Mouse (Mus musculus) brain, embryonic 14.5 days (tissue): Measurements from ENCODE around the gene Mpg. TPM values are rescaled to one million over a fixed set of nuclear protein-coding genes. Genes with fewer than 3 reads are reported as not detected.
"Not testable (repeated sequence)": the region's sequence is repeated elsewhere in the genome, so short reads cannot be mapped to it uniquely, and the experiment has no call there.

Experiments
- DNase-seq: peaks from one replicate; pipeline ENCODE4 v3.0.0-alpha.2; 2011; ENCODE audit warnings: low read depth
- CTCF ChIP-seq: fragments of 200-500 bp; IDR thresholded peaks from 2 replicates; pipeline ENCODE4 v1.5.1; 2012; ENCODE audit warnings: inconsistent platforms, mild to moderate bottlenecking, moderate library complexity, borderline replicate concordance; ENCODE audit not compliant: insufficient read depth, insufficient read length; ENCODE audit errors: extremely low read depth
- POLR2A ChIP-seq: fragments of 200-500 bp; IDR thresholded peaks from 2 replicates; pipeline ENCODE4 v1.6.1; 2012; ENCODE audit warnings: mild to moderate bottlenecking, inconsistent platforms, borderline replicate concordance; ENCODE audit not compliant: poor library complexity, insufficient read depth, insufficient read length, severe bottlenecking; ENCODE audit errors: extremely low read depth
- polyA plus RNA-seq: library from polyadenylated mRNA; depleted of rRNA; stranded (reverse); fragments of >200 nt; gene quantifications from 2 replicates; pipeline ENCODE4 v1.2.3, GENCODE M21; 2012

Gene Mpg
- polyA plus RNA-seq, 1 experiment: 21.3 TPM

- TF ChIP-seq POLR2A (no peak), CTCF (no peak)
- no peak for DNase-seq
These were observed 31.7 kb upstream of the Mpg start for GRCm38 (mm10) chr11:32194626-32195025.

- DNase-seq: no peak
- TF ChIP-seq POLR2A: no peak
- TF ChIP-seq CTCF: no peak
These were observed 30.3 kb upstream of the Mpg start for GRCm38 (mm10) chr11:32195867-32196540.

- TF ChIP-seq CTCF: no peak
- TF ChIP-seq POLR2A: no peak
- no peak for DNase-seq
These were observed 29.6 kb upstream of the Mpg start for GRCm38 (mm10) chr11:32196727-32197126.

GRCm38 (mm10) chr11:32197766-32198165, 28.5 kb upstream of the Mpg start:
- TF ChIP-seq POLR2A (no peak), CTCF (no peak)
- DNase-seq: no peak

GRCm38 (mm10) chr11:32198256-32198955, 27.9 kb upstream of the Mpg start:
- no peak for DNase-seq
- TF ChIP-seq POLR2A (no peak), CTCF (no peak)

GRCm38 (mm10) chr11:32199230-32199629, 27.1 kb upstream of the Mpg start:
- TF ChIP-seq CTCF: no peak
- no peak for TF ChIP-seq POLR2A
- no peak for DNase-seq

DNA sequence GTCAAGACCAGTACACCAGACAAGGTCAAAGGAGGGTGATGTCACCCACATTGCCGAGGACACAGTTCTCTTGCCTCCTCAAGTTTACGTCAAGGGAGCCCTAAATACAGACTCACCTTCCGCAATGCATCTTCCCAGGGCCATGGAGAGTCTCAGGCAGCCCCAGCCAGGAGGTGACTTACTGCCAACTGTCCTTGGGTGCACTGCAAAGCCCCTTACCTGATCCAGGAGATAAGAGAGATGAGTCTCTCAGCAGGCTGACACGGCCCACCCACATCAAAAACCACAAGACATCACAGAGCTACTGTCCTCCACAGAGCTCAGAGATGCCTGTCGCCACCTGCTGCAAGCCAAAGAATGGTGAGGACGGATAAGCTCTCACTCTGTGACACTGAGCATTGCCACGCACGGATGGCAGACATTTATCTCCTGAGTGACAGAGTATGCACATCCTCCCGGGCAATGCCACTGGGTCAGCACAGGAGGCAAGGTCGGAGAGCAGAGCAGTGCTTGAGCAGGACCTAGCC, 26.2 kb upstream of the Mpg start, which contains the start of gene Il9r:
Gene Il9r (minus strand): TSS at position 205 of the 527 bp plus-strand sequence.
- TF ChIP-seq POLR2A (no peak), CTCF (no peak)
- DNase-seq: no peak

GRCm38 (mm10) chr11:32200992-32201391, 25.3 kb upstream of the Mpg start:
- DNase-seq: not testable (repeated sequence)

- no peak for TF ChIP-seq CTCF
- no peak for TF ChIP-seq POLR2A
- no peak for DNase-seq
These were observed 24.2 kb upstream of the Mpg start for GRCm38 (mm10) chr11:32201922-32202685.

DNA sequence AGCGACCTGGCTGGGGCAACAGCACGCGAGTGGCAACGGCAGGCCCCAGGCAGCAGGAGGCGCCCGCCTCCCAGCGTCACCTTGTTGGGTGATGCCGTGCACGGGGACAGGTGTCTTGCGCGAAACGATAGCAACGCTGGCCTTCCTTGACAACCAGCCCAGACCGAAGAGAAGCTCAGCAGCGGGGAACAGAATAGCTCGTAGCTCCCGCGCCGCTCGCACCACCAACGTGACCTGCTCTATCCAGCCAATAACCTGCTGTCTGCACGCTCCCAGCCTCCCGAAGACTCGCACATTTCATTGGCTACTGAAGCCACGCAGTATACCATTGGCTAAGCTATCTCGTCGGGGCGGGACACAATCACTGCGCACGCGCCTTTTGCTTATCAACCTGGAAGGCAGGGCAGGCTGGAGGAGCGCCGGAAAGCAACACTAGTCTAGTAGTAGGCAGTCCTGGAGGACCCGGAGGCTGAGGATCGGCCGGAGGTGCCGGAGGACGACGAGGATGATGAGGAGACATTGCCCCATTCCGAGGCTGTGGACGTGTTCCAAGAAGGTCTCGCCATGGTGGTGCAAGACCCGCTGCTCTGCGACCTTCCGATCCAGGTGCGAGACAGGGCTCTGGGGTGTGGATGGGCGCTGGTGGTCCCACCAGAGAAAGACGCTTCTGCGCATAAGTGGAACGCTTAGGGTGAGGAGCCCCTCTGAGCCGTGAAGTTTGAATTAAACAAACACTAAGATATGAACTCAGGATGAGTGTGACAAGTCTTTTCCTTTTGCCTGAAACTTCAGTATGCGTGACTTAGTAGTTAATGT, 21.0 kb upstream of the Mpg start, which contains the start of gene Snrnp25:
Gene Snrnp25 (plus strand): TSS at position 358 of the 816 bp plus-strand sequence.
- DNase-seq: peak; percentile 99
- TF ChIP-seq CTCF: peak; percentile 43; the same call in 1 of the 2 replicates
- peak; percentile 30; the same call in 1 of the 2 replicates for TF ChIP-seq POLR2A

GRCm38 (mm10) chr11:32210623-32211022, 15.7 kb upstream of the Mpg start:
- no peak for TF ChIP-seq POLR2A
- no peak for TF ChIP-seq CTCF
- no peak for DNase-seq
